Comparison of ENCODE assay signal across 23 mouse cellular contexts in genomic region chrX:99579206-99579605, GRCm38 (mm10).
DNase-seq lines count a peak whose midpoint lies in the region; ATAC-seq lines count a peak whose summit lies in the region.
"Had no signal": no experiment of that assay in that cellular context is flagged by ENCODE, and none has a peak within 500 bp of the region (broad histone marks: within the 10 kb centered on the region; RNA-seq: fewer than 3 reads in every experiment).

No protein-coding gene starts in this region.

- no peak overlapping the region for H3K9ac ChIP-seq in kidney, embryonic 15.5 days
- no peak overlapping the region for H3K9ac ChIP-seq in limb, embryonic 12.5 days (replicated peaks)
- H3K9ac ChIP-seq: embryonic facial prominence, embryonic 13.5 days; embryonic facial prominence, embryonic 15.5 days; forebrain, embryonic 12.5 days had no signal

- ATAC-seq in kidney, embryonic 15.5 days (replicated peaks; ENCODE audit: low FRiP score): 0 out of 2 replicates have a peak, but pooled peaks have one; percentile 13
- peak; percentile 56; the same call in 1 of the 2 replicates for ATAC-seq in limb, embryonic 12.5 days (ENCODE audit: insufficient number of reproducible peaks, insufficient read depth, low FRiP score, low TSS enrichment, low read depth)
- ATAC-seq: forebrain, embryonic 14.5 days; forebrain, embryonic 16.5 days had no signal

- no peak for DNase-seq in kidney, postnatal 25 days
- peak; percentile 60 for DNase-seq in forelimb bud, embryonic 11.5 days (ENCODE audit: low read depth, low spot score)
- peak; percentile 57 for DNase-seq in limb, embryonic 10.5 days (ENCODE audit: low spot score)
- DNase-seq in adipocyte (ENCODE audit: low spot score): no peak
- DNase-seq in testis, postnatal 14 days (ENCODE audit: low spot score): no peak
- DNase-seq: adrenal gland, adult 8-10 months; adrenal gland, postnatal 14 days; adrenal gland, postnatal 36 days; cerebellum, adult 18-20 months; cerebellum, adult 8-10 months; cerebellum, adult 9-11 months; cerebellum, postnatal 14 days; cerebellum, postnatal 36 days; embryo, embryonic 11 days had no signal

- H3K4me1 ChIP-seq in kidney, embryonic 15.5 days: peaks cover 29% of the 10 kb centered on the region
- peaks cover 62% of the 10 kb centered on the region for H3K4me1 ChIP-seq in limb, embryonic 10.5 days
- H3K4me1 ChIP-seq in limb, embryonic 12.5 days (replicated peaks): peaks cover 37% of the 10 kb centered on the region

- no peaks in the 10 kb centered on the region for H3K9me3 ChIP-seq in kidney, embryonic 15.5 days (replicated peaks)
- H3K9me3 ChIP-seq in limb, embryonic 10.5 days (replicated peaks): no peaks in the 10 kb centered on the region
- no peaks in the 10 kb centered on the region for H3K9me3 ChIP-seq in limb, embryonic 12.5 days
- H3K9me3 ChIP-seq: embryonic facial prominence, embryonic 13.5 days; embryonic facial prominence, embryonic 15.5 days; forebrain, embryonic 10.5 days; forebrain, embryonic 12.5 days had no signal

- H3K27me3 ChIP-seq in kidney, embryonic 15.5 days: peaks cover 56% of the 10 kb centered on the region
- H3K27me3 ChIP-seq in limb, embryonic 10.5 days (ENCODE audit: low read depth, poor library complexity, severe bottlenecking): peaks cover 94% of the 10 kb centered on the region
- peaks cover 62% of the 10 kb centered on the region for H3K27me3 ChIP-seq in limb, embryonic 12.5 days

- no peak overlapping the region for H3K4me3 ChIP-seq in kidney, embryonic 15.5 days (replicated peaks)
- H3K4me3 ChIP-seq in limb, embryonic 10.5 days: no peak overlapping the region
- no peak overlapping the region for H3K4me3 ChIP-seq in limb, embryonic 12.5 days (replicated peaks)
- H3K4me3 ChIP-seq: embryonic facial prominence, embryonic 13.5 days; embryonic facial prominence, embryonic 15.5 days; erythroblast, embryonic 14.5 days; forebrain, embryonic 10.5 days; forebrain, embryonic 12.5 days had no signal

- 37% methylated on average over 4 of the region's 4 CpGs for WGBS in kidney, embryonic 15.5 days
- WGBS in limb, embryonic 10.5 days: 12% methylated on average over 4 of the region's 4 CpGs
- 26% methylated on average over 4 of the region's 4 CpGs for WGBS in limb, embryonic 12.5 days

- H3K4me2 ChIP-seq in kidney, embryonic 15.5 days: no peak overlapping the region
- H3K4me2 ChIP-seq in limb, embryonic 12.5 days: no peak overlapping the region
- H3K4me2 ChIP-seq: embryonic facial prominence, embryonic 13.5 days; embryonic facial prominence, embryonic 15.5 days; forebrain, embryonic 12.5 days had no signal

- peak overlapping the region; percentile 58; the same call in 1 of the 2 replicates for H3K27ac ChIP-seq in kidney, embryonic 15.5 days
- H3K27ac ChIP-seq in limb, embryonic 10.5 days: peak overlapping the region; percentile 77
- peak overlapping the region; percentile 73; the same call in 1 of the 2 replicates for H3K27ac ChIP-seq in limb, embryonic 12.5 days
- H3K27ac ChIP-seq: embryonic facial prominence, embryonic 13.5 days; embryonic facial prominence, embryonic 15.5 days; forebrain, embryonic 10.5 days; forebrain, embryonic 12.5 days had no signal

- no peaks in the 10 kb centered on the region for H3K36me3 ChIP-seq in kidney, embryonic 15.5 days
- no peaks in the 10 kb centered on the region for H3K36me3 ChIP-seq in limb, embryonic 10.5 days
- H3K36me3 ChIP-seq in limb, embryonic 12.5 days: no peaks in the 10 kb centered on the region
- H3K36me3 ChIP-seq: embryonic facial prominence, embryonic 13.5 days; embryonic facial prominence, embryonic 15.5 days; forebrain, embryonic 10.5 days; forebrain, embryonic 12.5 days had no signal

Comparison
In these comparisons a context has a peak if more than half of its experiments do, and no peak if none do; other contexts are left out.
1. DNase-seq: peak in forelimb bud, embryonic 11.5 days (single experiment) and limb, embryonic 10.5 days (single experiment); none in kidney, postnatal 25 days (0 of 2), adipocyte (single experiment) and testis, postnatal 14 days (single experiment).
2. Peak in every context shown above with its lines, with median percentiles within 50 percentile points of each other: H3K27ac ChIP-seq.